Mouse (Mus musculus) embryonic facial prominence, embryonic 10.5 days (tissue): ENCODE measurements at regions not wholly inside any gene's neighbourhood (a gene's known extent, or its start where the extent isn't known, plus 50 kb on each side); places are given as distances from the start of the nearest gene placed in this dataset.
A peak's percentile ranks its signal among the peaks of the same experiment; 100 is the strongest.
"Not testable (repeated sequence)": the region's sequence is repeated elsewhere in the genome, so short reads cannot be mapped to it uniquely, and the experiment has no call there.

ENCODE experiments used
- DNase-seq: peaks from one replicate; pipeline ENCODE4 v3.0.0-alpha.2; 2017; ENCODE audit warnings: low spot score
- H3K27ac ChIP-seq: fragments of 300-500 bp; sonication (generic); replicated peaks from 2 replicates; pipeline ENCODE4 v1.5.1; 2016; ENCODE audit warnings: mild to moderate bottlenecking
- H3K27me3 ChIP-seq: fragments of 300-500 bp; sonication (generic); replicated peaks from 2 replicates; pipeline ENCODE4 v1.6.1; 2016; ENCODE audit warnings: low read depth, mild to moderate bottlenecking; ENCODE audit not compliant: poor library complexity, severe bottlenecking
- H3K36me3 ChIP-seq: fragments of 300-500 bp; sonication (generic); replicated peaks from 2 replicates; pipeline ENCODE4 v1.6.1; 2016; ENCODE audit warnings: mild to moderate bottlenecking, moderate library complexity
- H3K4me1 ChIP-seq: fragments of 300-500 bp; sonication (generic); 2 replicates; pipeline ENCODE4 v1.6.1; 2016
- H3K4me3 ChIP-seq: fragments of 300-500 bp; sonication (generic); 2 replicates; pipeline ENCODE4 v1.5.1; 2016; ENCODE audit warnings: mild to moderate bottlenecking, moderate library complexity
- H3K9me3 ChIP-seq: fragments of 300-500 bp; sonication (generic); 2 replicates; pipeline ENCODE4 v1.6.1; 2016; ENCODE audit warnings: mild to moderate bottlenecking
- WGBS: fragments of 180-500 bp; shearing (Covaris S2); methylation state at CpG from one replicate; pipeline ENCODE4 v1.1.7; 2016; 5-methylcytosine and 5-hydroxymethylcytosine counted together

DNA sequence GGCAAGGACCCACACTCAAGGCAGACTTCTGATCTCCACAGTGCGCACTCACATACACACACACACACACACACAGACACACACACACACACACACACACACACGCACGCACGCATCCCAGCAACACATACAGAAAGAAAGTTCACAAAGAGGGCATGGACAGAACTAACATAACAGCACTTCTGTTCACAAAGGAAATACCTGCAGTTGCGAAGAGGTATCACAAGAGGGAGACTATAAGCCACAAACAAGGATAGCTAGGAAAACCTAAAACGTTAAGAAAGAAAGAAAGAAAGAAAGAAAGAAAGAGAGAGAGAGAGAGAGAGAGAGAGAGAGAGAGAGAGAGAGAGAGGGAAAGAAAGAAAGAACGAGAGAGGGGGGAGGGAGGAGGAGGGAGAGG, 336.9 kb downstream of the Rapgef2 start:
- not testable (repeated sequence) for H3K36me3 ChIP-seq, H3K4me1 ChIP-seq, H3K9me3 ChIP-seq, H3K27ac ChIP-seq, H3K4me3 ChIP-seq, DNase-seq, H3K27me3 ChIP-seq
- 71% methylated on average over 6 of the region's 7 CpGs for WGBS

DNA sequence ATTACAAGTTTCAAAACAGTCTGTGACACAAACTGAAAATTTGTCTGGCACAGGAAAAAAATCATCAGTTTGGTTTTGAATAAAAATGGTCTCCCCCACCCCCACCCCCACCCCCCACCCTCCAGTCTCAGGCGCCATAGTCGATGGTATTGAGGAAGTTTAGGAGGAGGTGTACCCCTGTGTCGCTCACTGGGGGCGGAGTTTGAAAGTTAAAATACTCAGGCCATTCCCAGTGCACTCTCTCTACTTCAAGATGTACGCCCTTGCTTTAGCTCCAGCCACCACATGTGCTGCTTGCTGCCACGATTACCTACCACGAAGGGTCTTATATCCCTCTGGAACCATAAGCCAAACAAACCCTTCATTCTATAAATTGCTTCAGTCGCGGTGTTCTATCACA, 337.6 kb downstream of the Rapgef2 start:
- no peak overlapping the region for H3K27ac ChIP-seq
- WGBS, result 91% methylated on average over 9 of the region's 9 CpGs

DNA sequence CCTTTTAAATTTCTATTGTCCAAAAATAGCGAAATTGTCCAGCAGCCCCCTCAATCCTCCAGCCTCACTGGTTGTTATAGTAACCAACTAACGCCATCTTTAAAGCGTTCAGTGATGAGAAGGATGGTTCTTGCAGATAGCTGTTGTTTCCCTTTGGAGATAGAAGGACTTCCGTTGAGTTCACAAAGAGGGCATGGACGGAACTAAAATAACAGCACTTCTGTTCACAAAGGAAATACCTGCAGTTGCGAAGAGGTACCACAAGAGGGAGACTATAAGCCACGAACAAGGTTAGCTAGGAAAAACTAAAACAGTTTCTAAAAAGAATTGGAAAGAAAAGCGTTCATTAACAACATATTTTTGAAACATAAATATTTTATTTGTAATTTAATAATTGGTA, 338.1 kb downstream of the Rapgef2 start:
- no peaks in the 10 kb centered on the region for H3K4me1 ChIP-seq
- no peaks in the 10 kb centered on the region for H3K27me3 ChIP-seq
- H3K4me3 ChIP-seq, result no peak overlapping the region
- no peaks in the 10 kb centered on the region for H3K36me3 ChIP-seq
- 37% methylated on average over 8 of the region's 8 CpGs for WGBS
- H3K9me3 ChIP-seq, result no peaks in the 10 kb centered on the region
- H3K27ac ChIP-seq, result no peak overlapping the region
- DNase-seq, result peak; percentile 49

More for the DNA sequence above, 337.6 kb downstream of the Rapgef2 start:
- Histone ChIP-seq H3K36me3 (no peaks in the 10 kb centered on the region), H3K9me3 (no peaks in the 10 kb centered on the region), H3K4me3 (no peak overlapping the region), H3K4me1 (no peaks in the 10 kb centered on the region), H3K27me3 (no peaks in the 10 kb centered on the region)
- DNase-seq, result no peak

DNA sequence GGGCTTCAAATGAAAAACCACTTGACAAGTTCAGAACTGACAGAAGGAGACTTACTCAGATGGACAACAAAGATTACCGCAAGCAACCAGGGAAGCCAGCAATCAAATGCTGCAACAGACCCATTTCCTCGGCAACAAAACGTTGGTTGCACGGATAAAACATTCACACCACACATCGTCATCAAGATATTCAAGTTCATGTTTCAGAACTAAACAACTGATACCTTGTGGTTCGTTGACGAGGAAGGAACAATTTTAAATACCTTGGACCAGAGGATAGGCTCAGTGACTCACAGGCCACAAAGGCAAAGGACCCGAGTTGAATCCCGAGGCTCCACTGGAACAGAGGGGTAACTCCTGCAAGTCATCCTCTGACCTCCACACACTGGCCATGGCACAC, 339.1 kb downstream of the Rapgef2 start:
- 91% methylated on average over 9 of the region's 9 CpGs for WGBS
- Histone ChIP-seq H3K27ac (no peak overlapping the region), H3K36me3 (no peaks in the 10 kb centered on the region), H3K9me3 (no peaks in the 10 kb centered on the region), H3K4me1 (no peaks in the 10 kb centered on the region), H3K4me3 (no peak overlapping the region), H3K27me3 (no peaks in the 10 kb centered on the region)
- DNase-seq, result no peak

DNA sequence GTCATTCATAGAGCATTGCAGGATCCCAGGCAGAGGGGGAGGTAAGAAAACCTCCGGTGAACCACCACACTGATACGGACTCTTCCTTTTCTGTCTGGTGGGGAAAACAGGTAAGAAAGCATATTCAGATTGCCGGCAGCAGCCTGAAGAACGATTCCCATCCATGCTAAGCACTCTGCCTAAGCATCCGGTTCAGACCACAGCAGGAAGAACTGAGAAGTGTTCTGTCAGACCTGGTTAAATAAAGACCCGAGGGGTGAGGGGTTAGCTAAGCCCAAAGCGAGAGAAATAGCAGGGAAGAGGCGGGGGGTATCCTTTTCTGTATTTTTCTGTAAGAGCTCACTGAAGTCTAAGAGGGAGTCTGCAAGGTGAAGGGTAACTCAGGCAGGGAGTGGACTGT, 342.1 kb downstream of the Rapgef2 start:
- Histone ChIP-seq H3K9me3 (no peaks in the 10 kb centered on the region), H3K4me3 (no peak overlapping the region), H3K27ac (no peak overlapping the region), H3K27me3 (no peaks in the 10 kb centered on the region), H3K4me1 (no peaks in the 10 kb centered on the region), H3K36me3 (no peaks in the 10 kb centered on the region)
- no peak for DNase-seq
- 79% methylated on average over 8 of the region's 8 CpGs for WGBS

DNA sequence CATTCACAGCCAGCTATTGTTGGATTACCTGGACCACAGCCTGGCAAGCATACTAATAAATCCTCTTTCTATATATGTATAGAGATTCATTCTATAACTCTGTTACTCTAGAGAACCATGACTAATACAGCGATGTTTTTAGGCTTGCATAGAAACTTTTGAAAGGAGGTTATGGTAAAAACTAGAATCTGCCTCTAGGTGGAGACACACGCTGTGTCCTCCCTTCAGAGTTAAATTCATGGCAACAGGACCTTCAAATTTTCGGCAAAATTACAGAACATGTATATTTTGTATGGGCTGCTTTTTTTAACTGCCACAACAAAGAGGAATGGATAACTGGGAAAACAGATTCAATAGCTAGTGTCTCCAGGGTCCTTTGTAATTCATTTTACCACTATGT, 353.3 kb downstream of the Rapgef2 start:
- 83% methylated on average over 3 of the region's 3 CpGs for WGBS
- H3K4me1 ChIP-seq, result no peaks in the 10 kb centered on the region

DNA sequence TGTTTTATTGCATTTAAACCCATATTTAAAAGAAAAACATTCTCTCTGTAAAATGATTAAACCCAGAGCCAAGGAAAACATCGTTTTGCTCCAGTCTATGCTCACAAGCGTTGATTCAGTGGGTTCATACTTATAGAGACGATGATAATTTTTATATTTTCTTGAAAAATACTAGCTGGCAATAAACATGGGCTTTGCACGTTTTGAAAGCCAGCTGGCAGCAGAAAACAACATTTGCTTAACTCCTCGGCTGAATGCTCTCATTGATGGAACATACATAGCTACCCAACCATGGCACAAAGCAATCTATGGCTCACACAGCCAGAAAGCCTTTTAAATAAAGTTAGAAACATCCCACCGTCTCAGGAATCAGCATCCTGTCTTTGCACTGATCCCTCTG, 366.5 kb downstream of the Rapgef2 start:
- no peak for DNase-seq
- Histone ChIP-seq H3K4me3 (no peak overlapping the region), H3K27me3 (no peaks in the 10 kb centered on the region), H3K4me1 (peaks cover 5% of the 10 kb centered on the region; the same call in 1 of the 2 replicates), H3K9me3 (no peaks in the 10 kb centered on the region), H3K27ac (no peak overlapping the region), H3K36me3 (no peaks in the 10 kb centered on the region)
- WGBS, result 62% methylated on average over 6 of the region's 6 CpGs

More for the DNA sequence above, 353.3 kb downstream of the Rapgef2 start:
- H3K4me3 ChIP-seq, result no peak overlapping the region
- H3K27me3 ChIP-seq, result no peaks in the 10 kb centered on the region
- no peaks in the 10 kb centered on the region for H3K9me3 ChIP-seq
- no peak for DNase-seq
- no peak overlapping the region for H3K27ac ChIP-seq
- no peaks in the 10 kb centered on the region for H3K36me3 ChIP-seq

DNA sequence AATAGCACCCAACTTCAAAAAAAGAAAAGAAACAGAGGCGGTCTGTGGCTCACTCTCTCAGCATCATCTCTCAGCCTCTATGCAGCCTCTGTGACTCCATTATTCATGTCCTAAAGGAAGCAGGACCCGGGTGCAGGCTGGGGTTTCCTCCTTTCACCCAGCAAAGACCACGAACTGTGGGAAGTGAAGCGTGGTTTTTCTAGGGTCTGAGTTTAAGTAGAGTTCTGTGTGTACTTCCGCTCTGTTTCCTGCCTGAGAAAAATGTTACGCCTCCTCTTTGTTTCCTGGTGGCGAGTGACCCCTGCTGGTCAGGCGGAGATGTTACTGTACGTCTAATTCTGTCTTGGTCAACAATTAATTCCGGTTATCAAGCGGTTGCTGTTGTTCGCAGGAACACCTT, 366.9 kb downstream of the Rapgef2 start:
- 24% methylated on average over 12 of the region's 12 CpGs for WGBS
- Histone ChIP-seq H3K4me1 (peaks cover 5% of the 10 kb centered on the region; the same call in 1 of the 2 replicates), H3K9me3 (no peaks in the 10 kb centered on the region), H3K36me3 (no peaks in the 10 kb centered on the region), H3K4me3 (peak overlapping the region; percentile 27; the same call in 1 of the 2 replicates), H3K27me3 (no peaks in the 10 kb centered on the region), H3K27ac (peak overlapping the region; percentile 48; the same call in 1 of the 2 replicates)
- peak; percentile 82 for DNase-seq

DNA sequence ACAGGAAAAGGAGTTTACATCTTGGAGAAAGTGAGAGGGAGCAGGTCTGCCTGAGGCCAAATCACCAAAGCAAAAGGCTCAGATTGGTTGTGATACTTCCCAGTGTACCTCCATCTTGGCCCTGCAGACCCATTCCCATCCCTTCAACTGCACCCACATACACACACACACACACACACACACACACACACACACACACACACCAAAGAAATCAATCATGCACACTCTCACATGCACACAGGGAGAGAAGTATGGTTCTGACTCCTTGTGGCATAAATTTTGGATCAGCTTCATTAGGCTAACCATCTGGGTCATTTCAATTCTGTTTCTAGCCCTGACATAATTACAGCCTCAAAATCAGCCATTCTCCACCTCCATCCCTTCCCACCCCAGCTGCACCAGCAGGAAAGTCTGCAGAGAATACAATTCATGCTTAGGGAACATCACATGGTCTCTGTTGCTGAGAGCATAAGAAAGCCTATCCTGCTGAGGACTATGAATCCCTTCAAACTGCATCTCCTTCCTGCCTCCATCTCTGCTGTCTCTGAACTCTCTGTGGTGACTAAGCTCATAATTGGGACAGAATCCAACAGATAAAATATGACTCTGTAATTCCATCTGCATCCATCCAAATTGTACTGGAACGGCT, 378.0 kb downstream of the Rapgef2 start:
- Histone ChIP-seq H3K9me3 (no peaks in the 10 kb centered on the region), H3K4me1 (no peaks in the 10 kb centered on the region), H3K4me3 (no peak overlapping the region), H3K27me3 (no peaks in the 10 kb centered on the region), H3K36me3 (no peaks in the 10 kb centered on the region), H3K27ac (no peak overlapping the region)
- WGBS, result 84% methylated on average over 1 of the region's 1 CpGs
- no peak for DNase-seq

DNA sequence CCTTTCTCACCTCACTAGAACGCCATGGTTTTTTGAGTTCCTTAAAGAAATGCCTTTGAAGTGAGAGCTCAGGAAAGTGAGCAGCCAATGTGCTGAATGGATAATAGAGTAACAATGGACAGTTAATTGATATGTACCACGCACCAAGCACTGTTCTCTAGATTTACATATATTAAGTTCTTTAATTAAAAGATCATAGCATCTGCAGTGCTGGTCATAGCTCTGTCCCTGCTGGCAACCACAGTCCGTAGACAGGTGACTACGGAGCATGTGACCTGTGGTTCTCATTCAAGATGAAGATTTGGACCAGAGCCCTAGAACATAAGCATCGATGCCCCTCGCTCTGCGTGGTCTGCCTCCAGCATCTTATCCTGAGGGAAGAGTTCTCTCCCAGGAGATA, 378.5 kb downstream of the Rapgef2 start:
- Histone ChIP-seq H3K4me3 (no peak overlapping the region), H3K27me3 (no peaks in the 10 kb centered on the region), H3K4me1 (no peaks in the 10 kb centered on the region), H3K27ac (no peak overlapping the region), H3K9me3 (no peaks in the 10 kb centered on the region), H3K36me3 (no peaks in the 10 kb centered on the region)
- 83% methylated on average over 7 of the region's 7 CpGs for WGBS
- no peak for DNase-seq

DNA sequence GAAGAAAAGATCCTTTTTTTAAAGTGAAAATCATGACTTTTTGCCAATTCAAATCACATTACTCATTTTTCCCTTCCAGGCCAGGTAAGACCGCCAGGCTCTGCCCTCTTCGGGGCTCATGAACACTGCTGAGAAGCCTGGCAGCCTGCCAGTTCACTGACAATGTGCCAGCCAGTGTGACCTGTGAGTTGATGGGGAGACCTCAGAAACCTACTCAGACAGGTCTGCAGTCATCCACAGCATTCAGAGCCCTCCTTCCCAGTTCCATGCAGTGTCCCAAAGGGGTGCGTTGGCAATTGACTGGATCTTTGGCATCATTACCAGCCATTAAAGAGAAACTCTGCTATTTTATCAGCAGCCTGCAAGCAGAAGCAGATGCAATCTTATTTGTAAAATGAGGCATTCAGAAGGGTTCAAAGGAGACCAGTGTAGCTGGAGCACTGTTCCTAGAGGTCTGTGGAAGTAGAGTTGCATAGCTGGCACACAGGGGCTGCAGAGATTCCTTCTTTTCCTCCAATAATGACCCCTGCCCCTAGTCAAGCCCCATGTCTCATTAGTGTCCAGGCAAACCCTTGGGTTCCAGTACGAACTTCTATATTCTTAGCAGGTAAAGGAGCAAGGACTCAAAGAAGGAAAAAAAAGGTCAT, 384.4 kb downstream of the Rapgef2 start:
- 0 out of 2 replicates have a peak overlapping the region, but pooled peaks have one; percentile 61 for H3K27ac ChIP-seq
- peaks cover 20% of the 10 kb centered on the region for H3K4me1 ChIP-seq
- peak; percentile 18 for DNase-seq
- no peaks in the 10 kb centered on the region for H3K9me3 ChIP-seq
- WGBS, result 66% methylated on average over 4 of the region's 4 CpGs
- H3K36me3 ChIP-seq, result no peaks in the 10 kb centered on the region
- no peaks in the 10 kb centered on the region for H3K27me3 ChIP-seq
- H3K4me3 ChIP-seq, result no peak overlapping the region

DNA sequence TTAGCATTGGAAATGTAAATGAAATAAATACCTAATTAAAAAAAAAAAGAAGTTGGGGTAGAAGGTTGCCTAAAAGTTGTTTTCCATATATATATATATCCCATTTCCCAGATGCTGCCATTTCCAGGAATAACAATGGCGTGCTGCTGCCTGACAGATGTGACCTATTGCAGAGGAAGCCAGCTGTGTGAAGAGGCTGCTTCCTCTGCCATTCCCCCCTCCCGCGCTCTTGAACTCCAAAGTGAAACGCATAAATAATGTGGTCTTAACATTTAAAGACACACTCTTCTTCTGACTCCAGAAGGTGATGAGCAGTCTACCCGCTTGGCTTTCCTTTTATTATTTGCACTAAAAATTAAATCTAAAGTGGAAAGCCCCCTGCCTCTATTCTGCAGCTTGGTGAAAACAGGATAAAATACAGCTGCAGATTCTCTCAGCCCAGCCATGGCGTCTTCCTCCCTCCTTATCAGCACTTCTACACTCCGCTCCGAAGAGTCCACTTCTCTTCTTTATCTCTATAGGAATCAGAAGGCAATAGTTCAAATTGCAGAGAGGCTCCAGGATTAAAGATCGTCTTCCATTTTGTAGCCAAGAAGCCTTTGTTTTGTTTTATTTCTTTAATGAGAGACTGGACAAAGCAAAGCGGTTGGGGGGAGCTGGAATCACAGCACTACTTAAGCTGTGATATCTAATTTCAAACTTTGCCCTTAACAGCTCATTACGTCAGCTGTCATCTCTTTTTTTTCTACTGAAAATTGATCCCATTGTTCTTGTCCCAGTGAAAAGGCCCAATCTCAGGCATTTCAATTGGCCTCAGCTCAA, 385.1 kb downstream of the Rapgef2 start:
- DNase-seq, result no peak
- H3K4me1 ChIP-seq, result peaks cover 20% of the 10 kb centered on the region
- H3K36me3 ChIP-seq, result no peaks in the 10 kb centered on the region
- H3K9me3 ChIP-seq, result no peaks in the 10 kb centered on the region
- no peaks in the 10 kb centered on the region for H3K27me3 ChIP-seq
- H3K27ac ChIP-seq, result 0 out of 2 replicates have a peak overlapping the region, but pooled peaks have one; percentile 61
- WGBS, result 35% methylated on average over 11 of the region's 11 CpGs
- 0 out of 2 replicates have a peak overlapping the region, but pooled peaks have one; percentile 13 for H3K4me3 ChIP-seq
